Mouse (Mus musculus): ENCODE results near the gene Crtac1. TPM values are rescaled to one million over a fixed set of nuclear protein-coding genes. Genes with fewer than 3 reads are reported as not detected.

Gene Crtac1
- polyA plus RNA-seq, 1 experiment from 2014 or later, result 3.5 TPM

DNA sequence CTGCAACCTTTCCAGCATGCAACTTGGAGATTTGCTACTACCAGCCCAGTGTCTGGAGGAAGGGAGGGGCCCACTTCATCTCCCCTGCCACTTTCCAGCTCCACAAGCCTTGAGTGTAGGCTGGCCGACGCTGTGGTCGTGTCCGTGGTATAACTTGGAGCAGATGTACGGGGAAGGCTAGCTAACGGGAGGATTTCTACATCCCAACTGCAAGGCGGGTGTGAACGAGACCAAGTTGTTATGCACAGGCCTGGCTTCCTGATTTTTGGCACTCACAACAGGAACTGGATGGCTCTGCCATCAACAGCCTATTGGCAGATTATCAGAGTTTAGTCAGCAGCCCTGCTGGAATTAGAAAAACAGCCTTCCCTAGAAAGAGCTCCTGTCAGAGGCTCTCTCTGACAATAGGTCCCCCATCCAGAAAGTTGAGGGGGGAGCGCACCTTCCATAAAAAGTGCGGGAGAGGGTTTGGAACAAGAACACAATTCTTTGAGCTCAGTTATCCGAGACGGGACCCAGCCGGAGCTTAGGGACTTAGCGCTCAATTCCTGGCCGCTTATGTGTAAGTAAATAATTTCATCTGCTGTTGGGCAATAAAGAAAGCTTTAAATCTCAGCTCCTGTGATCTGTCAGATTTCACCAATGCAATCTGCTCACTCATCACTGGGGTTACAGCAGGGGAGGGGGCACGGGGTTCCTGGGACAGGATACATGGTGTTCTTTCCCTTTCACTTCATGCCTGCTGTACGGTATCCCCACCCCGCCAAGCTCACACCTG is 113.7 kb downstream of the Crtac1 start:
- no peak for ATAC-seq (ENCODE audit: insufficient number of reproducible peaks, insufficient read depth, low FRiP score, low read depth)
- 44% methylated on average over 18 of the region's 18 CpGs for WGBS
- Histone ChIP-seq H3K27ac (ENCODE audit: low read length) (no peak overlapping the region), H3K4me1 (ENCODE audit: control insufficient read depth, insufficient read depth, low read length) (0 out of 2 replicates have a peak, but pooled peaks cover 4% of the 10 kb centered on the region), H3K4me3 (ENCODE audit: low read depth, low read length) (no peak overlapping the region), H3K9me3 (ENCODE audit: control insufficient read depth, low read depth, low read length) (no peaks in the 10 kb centered on the region), H3K36me3 (ENCODE audit: control insufficient read depth, insufficient read depth, low read length) (no peaks in the 10 kb centered on the region), H3K9ac (replicated peaks; ENCODE audit: low read depth, low read length) (no peak overlapping the region), H3K27me3 (ENCODE audit: control insufficient read depth, insufficient read depth, low read length) (no peaks in the 10 kb centered on the region), H3K4me2 (replicated peaks; ENCODE audit: low read depth, low read length) (no peak overlapping the region)

DNA sequence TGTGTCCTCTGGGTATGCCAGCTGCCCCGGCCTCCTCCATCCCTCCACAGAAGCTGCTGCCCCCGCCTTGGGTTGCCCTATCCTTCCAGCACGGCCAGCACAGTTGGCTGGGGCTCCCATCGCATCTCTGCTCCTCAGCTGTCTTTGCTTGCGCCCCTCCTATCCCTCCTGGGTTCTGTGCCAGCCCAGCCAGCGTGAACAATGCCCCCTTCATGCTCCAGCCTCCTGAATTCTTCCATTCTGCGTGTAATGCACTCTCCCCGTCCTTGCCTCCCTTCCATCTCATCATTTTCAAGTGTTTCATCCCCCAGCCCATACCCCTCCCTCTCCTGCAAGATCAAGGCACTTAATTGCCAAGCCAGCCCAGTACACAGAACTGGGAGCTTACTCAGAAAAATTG is 114.6 kb downstream of the Crtac1 start:
- H3K9me3 ChIP-seq (ENCODE audit: control insufficient read depth, low read depth, low read length), result no peaks in the 10 kb centered on the region
- H3K9ac ChIP-seq (replicated peaks; ENCODE audit: low read depth, low read length), result no peak overlapping the region
- H3K27ac ChIP-seq (ENCODE audit: low read length), result no peak overlapping the region; the same call in 1 of the 2 replicates
- H3K27me3 ChIP-seq (ENCODE audit: control insufficient read depth, insufficient read depth, low read length), result no peaks in the 10 kb centered on the region
- H3K36me3 ChIP-seq (ENCODE audit: control insufficient read depth, insufficient read depth, low read length), result no peaks in the 10 kb centered on the region
- ATAC-seq (ENCODE audit: insufficient number of reproducible peaks, insufficient read depth, low FRiP score, low read depth), result no peak
- H3K4me3 ChIP-seq (ENCODE audit: low read depth, low read length), result no peak overlapping the region
- H3K4me2 ChIP-seq (replicated peaks; ENCODE audit: low read depth, low read length), result no peak overlapping the region
- H3K4me1 ChIP-seq (ENCODE audit: control insufficient read depth, insufficient read depth, low read length), result 0 out of 2 replicates have a peak, but pooled peaks cover 4% of the 10 kb centered on the region
- 60% methylated on average over 8 of the region's 8 CpGs for WGBS

DNA sequence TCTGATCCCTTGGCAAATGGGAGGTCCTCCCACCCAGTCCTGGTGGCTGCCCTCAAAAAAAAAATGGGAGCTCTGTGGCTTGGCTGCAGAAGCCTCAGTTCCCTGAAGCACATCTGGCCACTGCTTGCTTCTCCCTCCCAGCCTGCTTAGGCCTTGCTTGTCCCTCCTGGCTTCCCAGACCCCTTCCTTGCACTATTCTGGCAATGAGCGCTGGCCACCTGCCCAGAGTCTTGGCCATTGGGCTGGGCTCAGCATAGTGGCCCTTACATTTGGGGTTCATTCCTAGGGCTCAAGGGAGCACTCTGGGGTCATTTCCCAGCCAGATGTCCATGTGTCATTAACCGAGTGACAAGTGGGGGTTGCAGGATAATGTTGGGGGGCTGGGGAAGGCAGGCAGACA is 115.1 kb downstream of the Crtac1 start:
- no peak overlapping the region for H3K4me2 ChIP-seq (replicated peaks; ENCODE audit: low read depth, low read length)
- H3K36me3 ChIP-seq (ENCODE audit: control insufficient read depth, insufficient read depth, low read length), result no peaks in the 10 kb centered on the region
- H3K4me1 ChIP-seq (ENCODE audit: control insufficient read depth, insufficient read depth, low read length), result 0 out of 2 replicates have a peak, but pooled peaks cover 4% of the 10 kb centered on the region
- 88% methylated on average over 2 of the region's 2 CpGs for WGBS
- H3K4me3 ChIP-seq (ENCODE audit: low read depth, low read length), result no peak overlapping the region
- no peak overlapping the region for H3K9ac ChIP-seq (replicated peaks; ENCODE audit: low read depth, low read length)
- no peak for ATAC-seq (ENCODE audit: insufficient number of reproducible peaks, insufficient read depth, low FRiP score, low read depth)
- H3K27ac ChIP-seq (ENCODE audit: low read length), result no peak overlapping the region; the same call in 1 of the 2 replicates
- no peaks in the 10 kb centered on the region for H3K27me3 ChIP-seq (ENCODE audit: control insufficient read depth, insufficient read depth, low read length)
- no peaks in the 10 kb centered on the region for H3K9me3 ChIP-seq (ENCODE audit: control insufficient read depth, low read depth, low read length)

DNA sequence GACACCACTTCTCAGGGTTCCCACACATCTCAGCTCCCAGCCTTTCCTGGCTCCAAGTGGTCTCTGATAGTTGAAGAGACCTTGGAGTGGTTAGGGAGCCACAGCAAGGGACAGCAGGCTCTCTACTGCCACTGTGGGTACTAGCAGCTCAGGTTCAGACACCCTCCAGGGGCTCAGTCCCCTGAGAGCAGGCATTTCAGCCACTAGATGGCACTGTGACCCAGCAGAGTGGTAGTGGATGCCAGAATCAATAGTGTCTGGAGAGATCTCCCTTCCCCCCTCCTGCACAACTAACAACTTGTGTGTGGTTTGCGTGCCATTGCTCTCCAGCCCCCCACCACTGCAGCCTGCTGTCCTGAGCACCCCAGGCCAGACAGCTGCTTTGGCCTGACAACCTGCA is 115.7 kb downstream of the Crtac1 start:
- Histone ChIP-seq H3K36me3 (ENCODE audit: control insufficient read depth, insufficient read depth, low read length) (no peaks in the 10 kb centered on the region), H3K27ac (ENCODE audit: low read length) (no peak overlapping the region), H3K27me3 (ENCODE audit: control insufficient read depth, insufficient read depth, low read length) (no peaks in the 10 kb centered on the region), H3K4me1 (ENCODE audit: control insufficient read depth, insufficient read depth, low read length) (0 out of 2 replicates have a peak, but pooled peaks cover 4% of the 10 kb centered on the region), H3K4me2 (replicated peaks; ENCODE audit: low read depth, low read length) (no peak overlapping the region), H3K4me3 (ENCODE audit: low read depth, low read length) (no peak overlapping the region), H3K9ac (replicated peaks; ENCODE audit: low read depth, low read length) (no peak overlapping the region), H3K9me3 (ENCODE audit: control insufficient read depth, low read depth, low read length) (no peaks in the 10 kb centered on the region)
- ATAC-seq (ENCODE audit: insufficient number of reproducible peaks, insufficient read depth, low FRiP score, low read depth), result peak; percentile 48; the same call in 1 of the 2 replicates
- 8% methylated on average over 1 of the region's 1 CpGs for WGBS

DNA sequence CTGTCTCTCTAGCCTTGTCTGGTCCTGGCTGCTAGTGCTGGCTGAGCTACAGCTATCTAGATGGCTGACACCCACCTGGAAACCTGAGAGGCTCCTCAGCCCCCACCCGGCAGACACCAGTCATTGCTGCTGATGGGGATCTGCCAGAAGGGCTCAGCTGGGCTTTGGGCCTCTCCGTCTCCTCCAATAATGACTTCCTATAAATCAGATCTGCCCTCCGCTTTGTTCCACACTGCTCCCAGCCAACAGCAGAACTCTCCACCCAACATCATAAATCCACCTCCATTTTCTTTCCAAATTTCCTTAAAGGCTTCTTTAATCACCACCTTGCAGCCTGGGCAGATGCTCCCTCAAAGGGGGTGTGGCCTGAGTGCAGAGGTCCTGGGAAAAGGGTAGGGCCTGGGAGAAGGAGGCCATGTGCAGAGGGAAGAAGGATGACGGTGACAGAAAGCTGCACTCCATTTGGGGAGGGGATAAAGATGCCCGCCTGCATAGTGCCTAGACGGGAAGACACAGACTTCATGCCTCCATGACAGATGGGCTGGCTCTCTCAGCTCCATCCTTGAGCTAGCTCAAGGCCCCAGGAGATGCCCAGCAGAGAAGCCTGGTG is 116.4 kb downstream of the Crtac1 start:
- Histone ChIP-seq H3K9ac (replicated peaks; ENCODE audit: low read depth, low read length) (no peak overlapping the region), H3K4me3 (ENCODE audit: low read depth, low read length) (no peak overlapping the region), H3K4me1 (ENCODE audit: control insufficient read depth, insufficient read depth, low read length) (0 out of 2 replicates have a peak, but pooled peaks cover 4% of the 10 kb centered on the region), H3K27ac (ENCODE audit: low read length) (no peak overlapping the region), H3K4me2 (replicated peaks; ENCODE audit: low read depth, low read length) (no peak overlapping the region), H3K9me3 (ENCODE audit: control insufficient read depth, low read depth, low read length) (no peaks in the 10 kb centered on the region), H3K36me3 (ENCODE audit: control insufficient read depth, insufficient read depth, low read length) (no peaks in the 10 kb centered on the region), H3K27me3 (ENCODE audit: control insufficient read depth, insufficient read depth, low read length) (no peaks in the 10 kb centered on the region)
- WGBS, result 56% methylated on average over 6 of the region's 6 CpGs
- no peak for ATAC-seq (ENCODE audit: insufficient number of reproducible peaks, insufficient read depth, low FRiP score, low read depth)

DNA sequence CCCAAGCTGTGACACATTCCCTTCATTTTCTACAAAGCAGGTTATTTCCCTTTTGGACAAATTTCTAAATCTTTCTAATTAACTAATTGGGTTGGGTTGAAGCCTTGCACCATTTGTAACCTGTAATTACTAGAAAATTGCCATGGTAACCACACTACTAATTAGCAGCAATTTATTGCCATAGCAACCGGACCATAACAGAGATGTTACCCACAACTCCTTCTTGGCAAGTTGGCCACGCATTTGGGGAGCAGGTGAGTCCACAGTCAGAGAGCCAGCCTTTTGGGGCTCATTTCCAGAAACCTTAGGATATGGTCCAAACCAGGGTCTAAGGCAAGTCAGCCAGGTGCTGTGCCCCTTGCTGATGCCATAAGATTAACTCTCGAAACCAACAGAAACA is 119.4 kb downstream of the Crtac1 start:
- Histone ChIP-seq H3K9me3 (ENCODE audit: control insufficient read depth, low read depth, low read length) (no peaks in the 10 kb centered on the region), H3K4me2 (replicated peaks; ENCODE audit: low read depth, low read length) (no peak overlapping the region), H3K9ac (replicated peaks; ENCODE audit: low read depth, low read length) (no peak overlapping the region), H3K4me1 (ENCODE audit: control insufficient read depth, insufficient read depth, low read length) (0 out of 2 replicates have a peak, but pooled peaks cover 4% of the 10 kb centered on the region), H3K4me3 (ENCODE audit: low read depth, low read length) (no peak overlapping the region), H3K27me3 (ENCODE audit: control insufficient read depth, insufficient read depth, low read length) (no peaks in the 10 kb centered on the region), H3K27ac (ENCODE audit: low read length) (no peak overlapping the region), H3K36me3 (ENCODE audit: control insufficient read depth, insufficient read depth, low read length) (no peaks in the 10 kb centered on the region)
- WGBS, result 71% methylated on average over 3 of the region's 3 CpGs
- ATAC-seq (ENCODE audit: insufficient number of reproducible peaks, insufficient read depth, low FRiP score, low read depth), result no peak

DNA sequence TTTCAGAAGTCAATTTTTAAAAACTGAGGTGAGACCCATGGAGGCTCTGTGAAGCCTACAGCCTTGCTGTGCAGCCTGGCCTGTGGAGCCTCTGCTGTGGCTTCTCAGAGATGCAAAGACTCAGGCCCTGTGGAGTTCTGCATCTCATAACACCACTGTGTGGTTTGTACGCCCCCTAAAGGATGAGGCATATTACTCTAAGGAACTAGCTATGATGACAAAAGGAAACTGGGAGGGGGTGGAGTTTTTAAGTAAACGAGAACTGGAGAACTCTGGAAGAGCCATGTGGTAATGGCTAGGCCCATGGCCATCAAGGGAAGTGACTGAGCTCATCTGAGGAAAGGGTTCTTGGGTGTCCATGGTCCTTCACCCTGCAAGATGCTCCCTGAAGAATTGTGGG is 120.3 kb downstream of the Crtac1 start:
- Histone ChIP-seq H3K27ac (ENCODE audit: low read length) (no peak overlapping the region), H3K9me3 (ENCODE audit: control insufficient read depth, low read depth, low read length) (no peaks in the 10 kb centered on the region), H3K9ac (replicated peaks; ENCODE audit: low read depth, low read length) (no peak overlapping the region), H3K36me3 (ENCODE audit: control insufficient read depth, insufficient read depth, low read length) (no peaks in the 10 kb centered on the region), H3K4me2 (replicated peaks; ENCODE audit: low read depth, low read length) (no peak overlapping the region), H3K4me1 (ENCODE audit: control insufficient read depth, insufficient read depth, low read length) (0 out of 2 replicates have a peak, but pooled peaks cover 2% of the 10 kb centered on the region), H3K27me3 (ENCODE audit: control insufficient read depth, insufficient read depth, low read length) (no peaks in the 10 kb centered on the region), H3K4me3 (ENCODE audit: low read depth, low read length) (no peak overlapping the region)
- ATAC-seq (ENCODE audit: insufficient number of reproducible peaks, insufficient read depth, low FRiP score, low read depth), result no peak
- WGBS, result 21% methylated on average over 2 of the region's 2 CpGs

DNA sequence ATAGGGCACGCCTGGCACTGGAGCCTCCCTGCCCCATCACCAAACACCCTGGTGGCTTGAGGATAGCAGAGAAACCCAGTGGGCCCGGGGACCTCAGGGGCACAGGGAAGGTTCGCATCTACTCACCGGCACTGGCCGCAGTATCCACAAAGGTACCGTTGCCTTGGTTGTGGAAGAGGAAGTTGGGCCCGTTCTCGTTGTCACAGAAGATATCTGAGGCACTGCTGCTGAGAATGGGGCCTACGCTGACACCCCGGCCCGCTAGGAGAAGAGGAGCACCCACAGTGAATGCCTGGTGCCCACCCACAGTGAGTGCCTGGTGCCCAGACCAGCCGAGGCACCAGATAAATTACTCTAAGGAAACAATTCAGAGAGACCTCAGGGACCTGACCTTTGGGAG is 122.7 kb downstream of the Crtac1 start:
- Histone ChIP-seq H3K36me3 (ENCODE audit: control insufficient read depth, insufficient read depth, low read length) (no peaks in the 10 kb centered on the region), H3K4me3 (ENCODE audit: low read depth, low read length) (no peak overlapping the region), H3K4me1 (ENCODE audit: control insufficient read depth, insufficient read depth, low read length) (no peaks in the 10 kb centered on the region), H3K27me3 (ENCODE audit: control insufficient read depth, insufficient read depth, low read length) (no peaks in the 10 kb centered on the region), H3K9ac (replicated peaks; ENCODE audit: low read depth, low read length) (no peak overlapping the region), H3K4me2 (replicated peaks; ENCODE audit: low read depth, low read length) (no peak overlapping the region), H3K27ac (ENCODE audit: low read length) (no peak overlapping the region), H3K9me3 (ENCODE audit: control insufficient read depth, low read depth, low read length) (no peaks in the 10 kb centered on the region)
- ATAC-seq (ENCODE audit: insufficient number of reproducible peaks, insufficient read depth, low FRiP score, low read depth), result no peak
- WGBS, result 89% methylated on average over 12 of the region's 12 CpGs

All from stomach, embryonic 14.5 days (tissue).